Mouse (Mus musculus) kidney, postnatal 10 days (tissue): ENCODE measurements around the gene Exoc6.

Experiments
- DNase-seq: peaks from one replicate; pipeline ENCODE4 v3.0.0; 2021; ENCODE audit warnings: mixed read lengths

The Exoc6 gene

DNA sequence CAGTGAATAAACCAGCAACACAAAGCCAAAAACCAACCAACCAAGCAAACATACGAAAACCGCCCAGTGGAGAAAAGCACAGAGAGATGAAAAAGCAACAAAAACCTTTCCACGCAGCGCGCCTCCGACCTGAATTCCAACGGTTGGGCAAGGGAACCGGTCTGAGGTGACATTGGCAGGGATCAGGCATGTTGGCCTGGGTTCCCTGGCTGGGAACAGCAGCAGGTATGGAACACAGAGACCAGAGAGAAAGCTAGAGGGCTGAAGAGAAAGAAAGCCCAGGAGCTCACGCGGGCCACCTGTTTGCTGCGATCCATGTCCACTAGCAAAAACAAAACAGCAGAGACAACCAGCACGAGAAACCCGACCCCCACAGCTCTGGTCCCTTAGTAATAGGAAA lies 144.9 kb downstream of the Exoc6 start:
- no peak for DNase-seq

GRCm38 (mm10) chr19:37695762-37696602 lies 145.8 kb downstream of the Exoc6 start:
- no peak for DNase-seq

DNA sequence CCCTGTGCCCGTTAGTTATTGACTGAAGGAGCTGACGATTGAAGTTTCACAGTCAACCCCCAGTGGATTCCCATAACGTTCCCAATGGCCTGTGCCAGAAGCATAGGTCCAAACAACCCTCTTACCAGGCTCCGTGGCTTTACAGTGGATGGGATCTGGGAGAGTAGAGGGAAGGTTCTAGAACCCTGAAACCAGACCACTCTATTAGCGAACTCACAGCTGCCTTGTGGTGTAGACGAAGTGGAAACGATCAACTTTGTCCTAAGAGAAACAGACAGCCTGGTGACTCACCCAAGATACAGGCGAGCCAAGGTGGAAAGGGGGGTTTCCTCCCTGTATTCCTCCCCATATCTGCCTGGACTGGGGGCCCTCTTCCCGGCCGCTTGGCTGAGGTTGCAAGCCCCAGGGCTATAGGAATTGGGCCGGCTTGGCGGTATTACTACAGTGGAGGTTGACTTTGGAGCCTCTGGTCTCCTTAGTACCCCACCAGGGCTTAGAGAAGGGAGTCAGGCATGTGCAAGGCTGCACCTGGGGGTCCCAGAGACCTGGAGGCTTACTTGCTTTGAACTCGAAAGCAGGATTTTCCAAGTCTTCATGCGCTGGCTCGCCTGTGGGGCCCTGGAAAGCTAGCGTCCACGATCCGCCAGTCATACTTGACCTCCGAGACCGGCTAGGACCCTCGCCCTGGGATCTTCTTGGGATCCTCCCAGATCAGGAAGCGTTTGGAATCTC lies 146.6 kb downstream of the Exoc6 start:
- no peak for DNase-seq

- DNase-seq: no peak
Observed at GRCm38 (mm10) chr19:37697335-37697636, 147.1 kb downstream of the Exoc6 start.

DNA sequence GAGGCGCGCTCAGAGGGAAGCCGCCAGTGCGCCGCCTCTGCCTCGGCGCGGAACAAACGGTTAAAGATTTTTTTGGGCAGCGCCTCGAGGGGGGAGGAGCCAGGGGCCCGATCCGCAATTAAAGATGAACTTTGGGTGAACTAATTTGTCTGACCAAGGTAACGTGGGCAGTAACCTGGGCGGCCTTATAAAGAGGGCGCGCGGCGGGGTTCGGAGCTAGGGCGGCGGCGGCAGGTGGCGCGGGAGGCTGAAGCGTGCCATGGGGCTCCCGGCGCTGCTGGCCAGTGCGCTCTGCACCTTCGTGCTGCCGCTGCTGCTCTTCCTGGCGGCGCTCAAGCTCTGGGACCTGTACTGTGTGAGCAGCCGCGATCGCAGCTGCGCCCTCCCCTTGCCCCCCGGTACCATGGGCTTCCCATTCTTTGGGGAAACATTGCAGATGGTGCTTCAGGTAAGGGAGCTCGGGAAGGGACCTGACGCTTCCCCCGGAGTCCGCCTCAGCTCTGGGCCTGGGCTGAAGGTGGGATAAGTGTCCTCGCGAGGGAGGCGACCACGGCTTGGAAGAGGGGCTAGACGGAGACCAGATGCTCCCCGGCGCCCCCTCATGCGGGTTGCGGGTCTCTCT lies 147.5 kb downstream of the Exoc6 start, which contains the start of gene Cyp26a1:
Gene Cyp26a1, plus strand, starts transcription at position 148 of the 622 bp plus-strand sequence.
- peak; percentile 44 for DNase-seq

GRCm38 (mm10) chr19:37698273-37699160 lies 148.3 kb downstream of the Exoc6 start:
- DNase-seq: peak; percentile 45

DNA sequence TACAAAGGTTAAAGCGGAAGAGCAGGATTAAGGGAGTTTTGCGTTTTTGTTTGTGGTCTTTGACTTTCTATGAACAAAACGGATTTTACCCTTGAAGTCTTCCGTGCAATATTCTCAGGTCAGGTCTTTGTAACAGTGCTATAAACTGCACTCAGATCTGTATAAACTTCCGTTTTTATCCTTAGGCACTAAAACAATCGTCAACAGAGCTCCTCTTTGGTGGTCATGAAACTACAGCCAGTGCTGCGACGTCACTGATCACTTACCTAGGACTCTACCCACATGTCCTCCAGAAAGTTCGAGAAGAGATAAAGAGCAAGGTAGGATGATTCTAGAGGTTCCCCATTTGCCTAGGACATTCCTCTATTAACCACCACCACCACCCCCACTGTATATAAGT lies 149.5 kb downstream of the Exoc6 start:
- no peak for DNase-seq

DNA sequence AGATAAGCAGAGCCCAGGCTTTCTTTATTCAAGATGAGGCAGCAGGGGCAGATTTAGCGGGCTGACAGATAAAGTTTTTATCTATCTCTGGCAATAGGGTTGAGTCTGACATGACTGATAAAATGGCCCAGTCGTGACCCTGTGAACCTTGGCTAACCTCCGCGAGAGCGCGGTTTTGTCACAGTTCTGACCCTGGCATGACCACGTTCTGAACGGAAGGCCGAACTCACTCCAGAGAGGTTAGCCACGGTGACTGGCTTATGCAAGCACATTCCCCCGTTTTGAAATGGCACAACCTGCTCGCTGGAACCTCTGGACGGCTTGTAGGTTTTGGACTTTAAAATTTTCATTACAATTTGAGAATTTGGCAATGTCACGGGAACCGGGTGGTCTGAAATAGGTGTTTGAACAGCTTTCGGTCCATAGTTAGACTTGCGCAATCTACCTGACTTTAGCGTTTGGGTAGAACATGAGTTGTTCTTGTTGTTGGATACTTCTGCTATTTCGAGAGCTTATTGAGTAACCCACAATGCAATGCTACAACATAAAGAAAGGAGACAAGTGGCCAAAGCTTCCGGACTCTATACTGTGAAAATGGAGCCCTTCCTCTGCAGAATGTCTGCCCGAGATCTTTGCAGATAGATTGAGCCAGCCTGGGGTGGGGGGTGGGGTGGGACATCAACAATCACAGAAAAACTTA lies 152.3 kb downstream of the Exoc6 start:
- no peak for DNase-seq

- DNase-seq: peak; percentile 87
Observed at GRCm38 (mm10) chr19:37703902-37704509, 153.8 kb downstream of the Exoc6 start.

DNA sequence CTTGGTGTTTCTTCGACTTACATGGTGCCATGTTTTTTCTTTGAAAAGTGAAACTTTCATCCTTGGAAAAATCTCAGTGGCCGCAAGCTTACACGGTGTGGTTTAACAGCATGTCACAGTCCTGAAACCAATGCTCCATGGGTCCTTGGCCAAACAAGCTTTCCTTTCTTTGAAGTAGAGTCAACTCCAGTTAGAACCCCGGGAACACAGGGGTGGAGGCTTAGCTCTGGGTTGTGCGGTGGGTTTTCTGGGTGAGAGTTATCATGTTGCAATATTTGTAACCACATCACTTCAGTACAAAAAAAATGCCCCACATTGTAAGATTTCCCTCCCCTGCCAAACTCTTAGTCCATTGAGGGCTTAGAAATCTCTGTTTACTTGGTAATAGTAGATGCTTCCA lies 155.5 kb downstream of the Exoc6 start:
- no peak for DNase-seq

GRCm38 (mm10) chr19:37714681-37715080 lies 164.5 kb downstream of the Exoc6 start:
- no peak for DNase-seq

DNA sequence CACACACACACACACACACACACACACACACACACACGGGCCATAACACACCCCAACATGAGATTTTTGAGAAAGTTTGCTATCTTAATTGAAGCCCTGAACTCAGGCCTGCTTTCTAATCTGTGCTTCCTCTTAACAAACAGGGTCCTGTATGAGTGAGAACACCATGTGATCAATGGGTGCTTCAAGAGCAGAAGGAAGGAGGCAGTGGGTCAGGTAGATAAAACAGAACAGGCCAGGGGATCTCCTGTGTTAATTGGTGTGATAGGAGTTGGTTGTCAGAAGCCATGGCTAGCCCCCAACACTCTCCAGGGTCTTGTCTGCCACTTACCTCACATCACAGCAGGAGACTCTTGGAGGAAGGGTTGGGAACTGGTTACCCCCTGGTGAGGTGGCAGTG lies 165.8 kb downstream of the Exoc6 start:
- DNase-seq: no peak

GRCm38 (mm10) chr19:37716524-37717175 lies 166.4 kb downstream of the Exoc6 start:
- no peak for DNase-seq

GRCm38 (mm10) chr19:37719166-37719565 lies 168.9 kb downstream of the Exoc6 start:
- DNase-seq: no peak

GRCm38 (mm10) chr19:37724591-37724990 lies 174.4 kb downstream of the Exoc6 start:
- no peak for DNase-seq

GRCm38 (mm10) chr19:37726585-37726984 lies 176.4 kb downstream of the Exoc6 start:
- DNase-seq: no peak

DNA sequence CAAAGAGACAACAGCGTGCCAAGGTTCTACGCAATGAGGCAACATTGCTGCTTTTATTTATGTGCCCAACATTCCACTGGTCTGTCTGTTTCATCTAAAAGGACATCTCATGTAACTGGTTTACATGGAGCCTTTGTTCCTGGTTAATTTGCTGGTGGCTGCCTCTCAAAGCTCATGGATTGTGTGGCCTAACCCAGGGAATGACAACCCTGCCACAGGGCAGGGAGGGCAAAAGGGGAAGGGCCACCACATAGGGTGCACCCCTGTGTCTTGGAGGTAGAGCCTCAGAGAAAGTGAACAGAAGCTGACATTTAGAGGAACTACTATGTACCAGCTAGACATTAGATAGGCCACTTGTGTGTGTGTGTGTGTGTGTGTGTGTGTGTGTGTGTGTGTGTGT lies 177.1 kb downstream of the Exoc6 start:
- DNase-seq: no peak
